Mouse (Mus musculus): ENCODE data around the gene Eloa.

The Eloa gene

GRCm38 (mm10) chr4:136030968-136031909 is 9.7 kb upstream of the Eloa start:
- peak; percentile 54 for DNase-seq (ENCODE audit: low spot score)

- no peak for DNase-seq (ENCODE audit: low spot score)
Measured at GRCm38 (mm10) chr4:136028689-136029088, 7.1 kb upstream of the Eloa start.

- DNase-seq (ENCODE audit: low spot score), result no peak
Measured at GRCm38 (mm10) chr4:136028132-136028564, 6.6 kb upstream of the Eloa start.

GRCm38 (mm10) chr4:136027416-136028131 is 6.0 kb upstream of the Eloa start:
- DNase-seq (ENCODE audit: low spot score), result no peak

- no peak for DNase-seq (ENCODE audit: low spot score)
Measured at GRCm38 (mm10) chr4:136025350-136025749, 3.8 kb upstream of the Eloa start.

- DNase-seq (ENCODE audit: low spot score), result no peak
Measured at GRCm38 (mm10) chr4:136022924-136023323, 1.4 kb upstream of the Eloa start.

- peak; percentile 65 for DNase-seq (ENCODE audit: low spot score)
Measured at GRCm38 (mm10) chr4:136020743-136021548, 617 bp downstream of the Eloa start.

GRCm38 (mm10) chr4:136016059-136016602 is 5.4 kb downstream of the Eloa start:
- no peak for DNase-seq (ENCODE audit: low spot score)

GRCm38 (mm10) chr4:136010586-136010985 is 11.0 kb downstream of the Eloa start:
- DNase-seq (ENCODE audit: low spot score), result no peak

GRCm38 (mm10) chr4:136008782-136009447 is 12.6 kb downstream of the Eloa start:
- no peak for DNase-seq (ENCODE audit: low spot score)

GRCm38 (mm10) chr4:136006821-136007220 is 14.7 kb downstream of the Eloa start:
- no peak for DNase-seq (ENCODE audit: low spot score)

GRCm38 (mm10) chr4:136004921-136005320 is 16.6 kb downstream of the Eloa start:
- DNase-seq (ENCODE audit: low spot score), result no peak

- no peak for DNase-seq (ENCODE audit: low spot score)
Measured at GRCm38 (mm10) chr4:136004107-136004675, 17.4 kb downstream of the Eloa start.

GRCm38 (mm10) chr4:135995118-135995517 is 26.4 kb downstream of the Eloa start:
- DNase-seq (ENCODE audit: low spot score), result no peak

- no peak for DNase-seq (ENCODE audit: low spot score)
Measured at GRCm38 (mm10) chr4:135993941-135994340, 27.6 kb downstream of the Eloa start.

- DNase-seq (ENCODE audit: low spot score), result peak; percentile 35
Measured at GRCm38 (mm10) chr4:135987714-135988113, 33.8 kb downstream of the Eloa start.

GRCm38 (mm10) chr4:135986943-135987710 is 34.4 kb downstream of the Eloa start, which contains the start of gene Pithd1:
Gene Pithd1, minus strand, starts transcription at chr4:135987264.
- DNase-seq (ENCODE audit: low spot score), result peak; percentile 97

GRCm38 (mm10) chr4:135986301-135986942 is 35.1 kb downstream of the Eloa start:
- DNase-seq (ENCODE audit: low spot score), result peak; percentile 37

- no peak for DNase-seq (ENCODE audit: low spot score)
Measured at GRCm38 (mm10) chr4:135985769-135986168, 35.8 kb downstream of the Eloa start.

- no peak for DNase-seq (ENCODE audit: low spot score)
Measured at GRCm38 (mm10) chr4:135985193-135985592, 36.4 kb downstream of the Eloa start.
